Mouse (Mus musculus) spleen, postnatal 4 days (tissue): ENCODE measurements around the gene Camk1d.
A peak's percentile ranks its signal among the peaks of the same experiment; 100 is the strongest.

Experiments used
- DNase-seq, 2 experiments: peaks; one replicate each; pipeline ENCODE4 v3.0.0; 2022; ENCODE audit warnings: low spot score in 2 of 2

Camk1d gene

DNA sequence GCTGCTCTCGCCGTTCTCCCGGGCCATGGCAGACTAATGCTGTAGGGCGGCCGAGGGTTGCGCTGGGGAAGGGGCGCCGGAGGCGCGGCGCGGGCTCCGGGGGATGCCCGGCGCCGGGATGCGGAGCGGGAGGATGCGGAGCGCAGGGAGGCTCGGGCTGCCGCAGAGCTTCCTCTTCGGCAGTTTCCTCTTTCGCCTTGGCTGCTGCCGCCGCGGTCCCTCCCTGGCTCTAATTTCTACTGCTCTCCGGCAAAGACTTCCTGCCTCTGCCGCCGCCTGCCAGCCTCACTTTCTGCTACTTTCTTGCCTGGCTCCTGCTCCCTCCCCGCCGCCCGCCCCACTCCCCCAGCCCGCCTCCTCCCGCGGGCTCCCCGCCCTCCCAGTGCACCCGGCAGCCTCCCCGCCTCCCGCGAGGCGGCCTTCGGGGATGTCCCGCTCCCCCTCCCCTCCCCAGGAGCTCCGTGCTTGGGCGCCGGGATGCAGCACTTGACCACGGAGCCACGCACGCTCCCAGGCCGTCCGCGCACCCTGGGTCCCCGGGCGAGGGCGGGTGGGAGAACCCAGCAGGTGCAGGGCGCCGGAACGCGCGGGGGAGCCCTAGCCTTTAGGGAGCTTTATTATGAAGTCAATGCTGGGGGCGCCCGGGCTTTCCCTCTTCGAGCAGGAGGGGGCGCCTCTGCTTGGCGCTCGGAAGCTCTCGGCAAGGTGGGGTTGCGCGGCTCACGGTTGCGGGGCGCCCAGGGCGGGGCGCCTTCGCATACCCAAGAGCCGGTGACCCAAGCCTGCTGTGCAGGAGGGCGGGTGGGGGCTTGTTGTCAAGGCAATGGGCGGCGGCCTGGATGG lies at the start of gene Camk1d:
Camk1d (minus strand) TSS at position 305 of the 843 bp plus-strand sequence.
- peak; percentile 79 to 90 for DNase-seq

GRCm38 (mm10) chr2:5762031-5762430 lies 47.7 kb upstream of the Camk1d start:
- no peak for DNase-seq

GRCm38 (mm10) chr2:5760479-5761008 lies 46.2 kb upstream of the Camk1d start:
- no peak for DNase-seq

DNA sequence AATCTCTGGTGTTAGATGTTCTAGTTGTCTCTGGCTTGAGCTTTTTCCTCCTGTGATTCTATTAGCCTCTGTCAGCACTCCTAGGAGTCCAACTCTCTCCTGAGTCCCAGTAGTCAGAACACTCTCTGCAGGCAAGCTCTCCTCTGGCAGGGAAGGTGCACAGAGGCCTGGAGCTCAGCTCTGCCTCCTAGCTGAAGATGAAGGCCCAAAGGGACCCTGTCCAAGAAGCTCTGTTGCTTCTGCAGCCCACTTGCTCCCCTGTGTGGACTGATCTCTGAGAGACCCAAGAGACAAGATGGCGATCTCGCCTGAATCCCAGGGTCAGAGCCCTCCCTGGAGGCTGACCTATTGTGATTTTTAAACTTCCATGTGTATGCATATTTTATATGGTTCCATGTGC lies 44.3 kb upstream of the Camk1d start:
- no peak for DNase-seq

GRCm38 (mm10) chr2:5750872-5751271 lies 36.6 kb upstream of the Camk1d start:
- no peak for DNase-seq

DNA sequence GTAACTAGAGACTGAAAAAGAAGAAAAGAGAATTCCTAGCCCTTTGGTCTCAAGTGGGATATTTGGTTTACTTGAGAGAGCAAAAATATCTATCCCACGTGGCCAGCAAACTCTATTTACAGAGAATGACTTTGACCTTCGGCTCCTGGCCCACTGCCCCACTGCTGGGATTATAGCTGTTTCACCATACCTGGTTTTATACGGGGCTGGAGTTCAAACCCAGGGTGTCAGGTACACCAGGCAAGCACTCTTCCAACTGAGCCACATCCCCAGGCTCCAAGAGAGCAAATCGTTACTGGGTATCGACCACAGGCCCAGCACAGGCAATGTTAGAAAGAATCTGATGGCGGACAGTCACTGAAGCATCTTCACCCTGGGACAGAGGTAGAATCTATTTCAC lies 34.9 kb upstream of the Camk1d start:
- no peak for DNase-seq

DNA sequence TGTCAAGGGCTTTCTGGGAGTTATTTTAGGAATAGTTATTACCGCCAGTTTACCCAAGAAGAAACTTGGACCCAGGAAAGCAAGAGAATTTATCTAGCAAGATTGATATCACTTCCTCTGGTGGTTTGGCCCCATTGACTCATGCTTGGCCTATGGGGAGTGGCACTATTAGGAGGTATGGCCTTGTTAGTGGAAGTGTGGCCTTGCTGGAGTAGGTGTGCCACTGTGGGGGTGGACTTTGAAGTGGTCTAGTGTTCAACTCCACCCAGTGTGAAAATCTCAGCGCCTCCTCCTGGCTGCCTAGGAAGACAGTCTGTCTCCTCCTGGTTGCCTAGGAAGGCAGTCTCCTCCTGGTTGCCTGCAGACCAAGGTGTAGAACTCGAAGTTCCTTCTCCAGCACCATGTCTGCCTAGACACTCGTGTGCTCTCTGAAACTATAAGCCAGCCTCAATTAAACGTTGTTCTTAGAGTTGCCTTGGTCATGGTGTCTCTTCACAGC lies 33.3 kb upstream of the Camk1d start:
- no peak for DNase-seq

DNA sequence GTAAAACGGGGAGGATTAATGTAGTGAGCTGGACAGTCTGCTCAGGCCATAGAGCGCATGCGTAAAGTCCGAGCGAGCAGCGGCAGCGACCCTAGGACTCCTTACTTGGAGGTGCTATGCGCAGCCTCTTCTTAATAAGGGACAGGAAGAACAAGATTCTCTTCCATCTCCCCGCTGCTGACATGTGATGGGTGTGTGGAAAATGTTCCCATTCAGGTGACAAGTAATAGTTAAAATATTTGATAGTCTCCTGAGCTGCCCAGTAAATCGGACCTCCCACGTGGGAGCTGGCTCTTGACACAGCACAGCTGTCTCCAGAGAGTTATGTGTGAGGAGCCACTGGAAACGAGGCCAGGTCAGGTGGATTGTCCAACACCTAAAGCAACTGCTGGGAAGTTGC lies 32.2 kb upstream of the Camk1d start:
- DNase-seq = no peak

GRCm38 (mm10) chr2:5743886-5744285 lies 29.6 kb upstream of the Camk1d start:
- DNase-seq = no peak

- DNase-seq = no peak
Observed at GRCm38 (mm10) chr2:5740913-5741312, 26.6 kb upstream of the Camk1d start.

- DNase-seq = no peak
Observed at GRCm38 (mm10) chr2:5735881-5736280, 21.6 kb upstream of the Camk1d start.

DNA sequence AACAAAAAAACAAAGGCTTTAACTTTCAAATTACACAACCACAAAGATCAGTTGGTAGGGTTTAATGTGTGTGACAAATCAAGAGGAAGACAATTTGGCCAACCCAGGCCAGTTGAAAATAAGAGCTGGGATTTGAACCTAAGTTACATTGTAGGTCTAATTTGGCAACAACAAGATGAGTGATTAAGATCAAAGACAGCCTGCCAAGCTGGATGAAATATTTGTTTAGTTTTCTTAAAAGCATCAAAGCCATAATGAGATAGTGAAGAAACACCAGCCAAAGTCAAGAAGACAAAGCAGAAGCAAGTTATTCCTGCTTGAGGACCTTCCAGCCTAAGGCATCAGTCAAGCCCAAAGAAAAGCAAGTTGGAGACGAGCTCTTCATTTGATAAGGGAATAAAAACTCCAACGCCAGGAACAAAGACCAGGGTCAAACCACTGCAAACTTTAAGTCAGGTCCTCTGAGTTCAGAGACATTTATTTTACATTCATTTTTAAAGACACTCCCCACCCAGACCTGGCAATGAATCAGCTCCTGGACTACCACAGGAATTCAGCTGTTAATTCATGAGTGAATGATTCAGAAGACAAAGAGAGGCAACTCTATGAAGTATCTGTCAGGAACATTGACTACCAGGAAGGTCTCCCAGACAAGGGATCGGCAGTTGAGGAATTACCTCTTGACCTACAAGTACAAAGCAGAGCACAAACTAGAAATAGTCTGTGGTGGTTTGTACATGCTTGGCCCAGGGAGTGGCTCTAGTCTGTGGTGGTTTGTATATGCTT lies 19.2 kb upstream of the Camk1d start:
- no peak for DNase-seq

DNA sequence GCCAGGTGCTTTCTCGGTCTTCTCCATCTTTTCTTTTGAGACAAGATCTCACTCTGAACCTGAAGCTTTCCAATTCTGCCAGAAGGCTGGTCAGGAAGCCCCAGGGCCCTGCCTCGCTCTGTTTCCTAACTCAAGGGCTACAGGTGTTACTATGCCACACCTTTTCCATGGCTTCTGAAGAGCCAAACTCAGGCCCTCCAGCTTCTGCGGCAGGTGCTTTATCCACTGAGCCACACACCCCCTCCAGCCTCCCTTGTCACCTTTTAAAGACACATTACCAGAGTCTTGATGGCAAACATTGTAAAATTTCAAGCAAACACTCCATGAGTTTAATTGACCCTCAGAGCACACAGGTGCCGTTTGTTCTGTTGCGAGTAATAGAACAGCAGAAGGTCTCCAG lies 17.7 kb upstream of the Camk1d start:
- DNase-seq = no peak

- DNase-seq = no peak
Observed at GRCm38 (mm10) chr2:5730364-5730792, 16.1 kb upstream of the Camk1d start.

- no peak for DNase-seq
Observed at GRCm38 (mm10) chr2:5729931-5730330, 15.6 kb upstream of the Camk1d start.

DNA sequence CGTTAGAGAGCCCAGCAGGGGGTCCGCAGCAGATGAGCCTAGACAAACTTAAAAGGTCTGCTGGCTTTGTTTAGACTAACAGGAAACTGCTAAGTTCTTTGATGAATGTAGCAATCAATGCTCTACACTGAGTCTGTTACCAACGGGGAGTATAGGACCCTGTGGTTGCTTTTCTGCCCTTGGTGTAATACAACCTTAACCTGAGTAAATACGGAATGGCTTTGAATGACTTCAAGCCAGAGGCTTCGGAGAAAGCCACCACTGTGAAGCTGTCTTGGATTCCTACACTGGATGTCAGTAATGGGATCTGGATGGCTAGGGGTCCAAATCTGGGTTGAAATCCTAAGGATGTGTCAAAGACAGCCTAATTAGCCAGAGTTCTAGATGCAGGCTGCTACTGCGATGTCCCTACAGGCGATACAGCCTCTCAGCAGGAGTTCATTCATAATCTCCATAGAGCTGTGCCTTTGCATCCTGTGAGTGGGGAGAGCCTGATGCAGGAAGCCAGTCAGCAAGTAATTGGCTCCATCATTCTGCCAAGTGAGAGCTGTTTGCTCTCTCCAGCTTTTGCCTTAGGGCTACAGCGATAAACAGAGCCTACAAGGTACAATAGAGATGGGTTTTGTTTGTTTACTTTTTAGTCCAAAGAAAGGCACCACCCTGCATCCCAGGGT lies 10.8 kb upstream of the Camk1d start:
- no peak for DNase-seq

GRCm38 (mm10) chr2:5717675-5718074 lies 3.4 kb upstream of the Camk1d start:
- no peak for DNase-seq

GRCm38 (mm10) chr2:5715544-5715943 lies 1.2 kb upstream of the Camk1d start:
- DNase-seq = no peak

DNA sequence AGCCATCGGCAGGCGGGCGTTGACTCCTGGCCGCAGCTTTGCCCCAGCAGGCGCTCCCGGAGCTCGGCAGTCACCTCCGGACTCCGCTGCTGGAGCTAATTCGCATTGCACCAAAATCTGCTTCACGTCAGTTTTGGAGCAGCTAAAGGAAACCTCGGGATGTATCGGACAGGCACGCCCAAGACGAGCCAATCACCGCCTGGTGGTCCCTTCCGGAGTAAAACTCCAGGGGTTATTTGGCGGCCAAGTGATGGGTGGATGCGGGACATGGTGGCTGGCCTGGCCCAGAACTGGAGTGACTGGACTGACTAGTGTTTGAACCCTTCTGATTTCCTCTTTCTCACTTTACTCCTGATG lies 717 bp upstream of the Camk1d start:
- no peak for DNase-seq

DNA sequence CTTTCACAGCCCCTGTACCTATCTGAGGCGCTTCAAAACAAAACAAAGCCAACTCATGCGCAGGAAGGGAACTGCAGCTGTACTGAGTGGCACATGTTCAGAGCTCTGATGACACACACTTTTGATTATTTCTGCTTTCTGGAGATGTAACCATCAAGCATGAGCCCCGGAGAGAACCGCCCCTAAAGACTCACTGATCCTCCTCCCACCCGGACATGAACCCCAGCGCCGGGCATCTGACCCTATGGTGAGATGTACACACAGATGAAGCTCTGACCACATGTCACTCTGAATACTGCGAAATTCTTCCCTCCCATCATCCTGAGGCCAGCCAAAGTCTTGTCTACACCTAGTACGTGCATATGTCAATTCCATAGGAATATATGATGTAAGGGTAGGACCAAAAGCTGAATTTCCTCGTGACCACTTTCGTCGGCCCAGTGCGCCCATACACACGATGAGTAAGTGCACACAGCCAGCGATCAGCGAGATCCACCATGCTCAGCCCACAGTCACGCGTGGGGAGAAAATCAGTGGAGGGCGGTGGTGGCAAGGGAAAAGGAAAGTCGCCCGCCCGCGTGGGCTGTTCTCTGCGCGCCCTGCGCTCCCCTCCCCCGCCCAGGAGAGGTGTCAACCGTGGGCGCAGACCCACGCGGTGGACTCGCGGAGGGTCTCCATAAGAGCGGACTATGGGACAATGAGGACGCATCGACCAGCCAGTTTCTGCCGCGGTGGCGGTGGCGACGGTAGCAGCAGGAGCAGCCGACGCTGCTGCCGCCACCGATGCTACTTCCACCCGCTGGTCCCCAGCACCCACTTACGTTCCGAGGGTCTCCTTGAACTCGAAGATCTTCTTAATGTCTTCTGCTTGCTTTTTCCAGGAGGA lies 747 bp downstream of the Camk1d start:
- peak; percentile 36 to 68 for DNase-seq

DNA sequence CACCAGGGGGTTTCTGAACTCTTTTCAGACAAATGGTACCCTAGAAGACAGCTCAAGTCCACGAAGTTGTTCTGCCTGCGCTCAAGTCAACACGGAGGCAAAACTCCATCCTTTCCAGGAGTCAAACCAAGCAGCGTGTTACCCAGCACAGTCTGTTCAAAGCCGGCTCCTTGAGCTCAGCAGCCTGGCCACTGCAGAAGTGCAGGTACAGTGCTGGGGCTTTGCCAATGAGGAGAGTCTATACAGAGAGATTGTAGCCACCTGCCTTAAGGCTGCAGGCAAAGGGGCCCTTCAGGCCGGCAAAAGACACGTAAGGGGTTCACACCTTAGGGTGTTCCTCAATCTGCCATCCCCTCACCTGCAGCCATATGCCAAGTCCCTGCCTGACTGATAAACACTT lies 2.1 kb downstream of the Camk1d start:
- no peak for DNase-seq
